Mouse (Mus musculus): ENCODE data around the gene Trpv2. TPM values are rescaled to one million over a fixed set of nuclear protein-coding genes. Genes with fewer than 3 reads are reported as not detected.

The Trpv2 gene
- polyA plus RNA-seq, 1 experiment from 2014 or later = 5.5 TPM

- Histone ChIP-seq H3K27me3 (no peaks in the 10 kb centered on the region), H3K27ac (no peak overlapping the region), H3K4me2 (no peak overlapping the region), H3K9me3 (no peaks in the 10 kb centered on the region), H3K9ac (no peak overlapping the region), H3K36me3 (no peaks in the 10 kb centered on the region), H3K4me1 (no peaks in the 10 kb centered on the region; the same call in 1 of the 2 replicates), H3K4me3 (no peak overlapping the region)
- no peak for ATAC-seq (ENCODE audit: borderline replicate concordance, extremely low read depth, low FRiP score, low TSS enrichment)
- WGBS = 83% methylated on average over 2 of the region's 2 CpGs
These were observed 10.7 kb upstream of the Trpv2 start for GRCm38 (mm10) chr11:62563590-62563989.

GRCm38 (mm10) chr11:62565747-62566146, 8.5 kb upstream of the Trpv2 start:
- Histone ChIP-seq H3K4me2 (no peak overlapping the region), H3K27me3 (no peaks in the 10 kb centered on the region), H3K9me3 (no peaks in the 10 kb centered on the region), H3K36me3 (no peaks in the 10 kb centered on the region), H3K9ac (no peak overlapping the region), H3K4me3 (no peak overlapping the region), H3K4me1 (no peaks in the 10 kb centered on the region; the same call in 1 of the 2 replicates), H3K27ac (no peak overlapping the region)
- WGBS = 55% methylated on average over 7 of the region's 7 CpGs
- ATAC-seq (ENCODE audit: borderline replicate concordance, extremely low read depth, low FRiP score, low TSS enrichment) = no peak; the same call in 1 of the 2 replicates

- no peak overlapping the region for H3K4me3 ChIP-seq
- H3K27me3 ChIP-seq = no peaks in the 10 kb centered on the region
- H3K9ac ChIP-seq = no peak overlapping the region
- H3K4me2 ChIP-seq = no peak overlapping the region
- no peaks in the 10 kb centered on the region; the same call in 1 of the 2 replicates for H3K4me1 ChIP-seq
- no peaks in the 10 kb centered on the region for H3K9me3 ChIP-seq
- no peaks in the 10 kb centered on the region for H3K36me3 ChIP-seq
- H3K27ac ChIP-seq = no peak overlapping the region
- 48% methylated on average over 1 of the region's 1 CpGs for WGBS
- no peak for ATAC-seq (ENCODE audit: borderline replicate concordance, extremely low read depth, low FRiP score, low TSS enrichment)
These were observed 8.1 kb upstream of the Trpv2 start for GRCm38 (mm10) chr11:62566211-62566610.

- no peaks in the 10 kb centered on the region for H3K9me3 ChIP-seq
- no peak overlapping the region for H3K27ac ChIP-seq
- WGBS = 71% methylated on average over 3 of the region's 3 CpGs
- no peaks in the 10 kb centered on the region; the same call in 1 of the 2 replicates for H3K4me1 ChIP-seq
- no peak for ATAC-seq (ENCODE audit: borderline replicate concordance, extremely low read depth, low FRiP score, low TSS enrichment)
- H3K9ac ChIP-seq = no peak overlapping the region
- H3K4me3 ChIP-seq = no peak overlapping the region
- no peak overlapping the region for H3K4me2 ChIP-seq
- H3K27me3 ChIP-seq = no peaks in the 10 kb centered on the region
- H3K36me3 ChIP-seq = no peaks in the 10 kb centered on the region
These were observed 6.0 kb upstream of the Trpv2 start for GRCm38 (mm10) chr11:62568300-62568699.

- Histone ChIP-seq H3K9ac (no peak overlapping the region), H3K9me3 (no peaks in the 10 kb centered on the region), H3K27me3 (peaks cover 4% of the 10 kb centered on the region; the same call in 1 of the 2 replicates), H3K4me2 (no peak overlapping the region), H3K4me1 (peaks cover 11% of the 10 kb centered on the region; the same call in 1 of the 2 replicates), H3K4me3 (no peak overlapping the region), H3K27ac (no peak overlapping the region), H3K36me3 (no peaks in the 10 kb centered on the region)
- ATAC-seq (ENCODE audit: borderline replicate concordance, extremely low read depth, low FRiP score, low TSS enrichment) = no peak
- WGBS = 68% methylated on average over 4 of the region's 4 CpGs
These were observed 408 bp downstream of the Trpv2 start for GRCm38 (mm10) chr11:62574703-62575085.

GRCm38 (mm10) chr11:62575297-62575658, 992 bp downstream of the Trpv2 start:
- 1% methylated on average over 9 of the region's 9 CpGs for WGBS
- peaks cover 4% of the 10 kb centered on the region; the same call in 1 of the 2 replicates for H3K27me3 ChIP-seq
- H3K9me3 ChIP-seq = no peaks in the 10 kb centered on the region
- peak overlapping the region; percentile 48 for H3K4me3 ChIP-seq
- peak; percentile 55 for ATAC-seq (ENCODE audit: borderline replicate concordance, extremely low read depth, low FRiP score, low TSS enrichment)
- peak overlapping the region; percentile 91 for H3K4me2 ChIP-seq
- H3K9ac ChIP-seq = peak overlapping the region; percentile 53
- no peaks in the 10 kb centered on the region for H3K36me3 ChIP-seq
- H3K4me1 ChIP-seq = peaks cover 11% of the 10 kb centered on the region; the same call in 1 of the 2 replicates
- H3K27ac ChIP-seq = no peak overlapping the region

- Histone ChIP-seq H3K36me3 (no peaks in the 10 kb centered on the region), H3K4me2 (peak overlapping the region; percentile 91), H3K27ac (no peak overlapping the region), H3K4me3 (peak overlapping the region; percentile 48), H3K9ac (peak overlapping the region; percentile 53), H3K9me3 (no peaks in the 10 kb centered on the region), H3K27me3 (peaks cover 4% of the 10 kb centered on the region; the same call in 1 of the 2 replicates), H3K4me1 (peaks cover 11% of the 10 kb centered on the region; the same call in 1 of the 2 replicates)
- WGBS = 6% methylated on average over 27 of the region's 27 CpGs
- peak; percentile 60 for ATAC-seq (ENCODE audit: borderline replicate concordance, extremely low read depth, low FRiP score, low TSS enrichment)
These were observed 1.6 kb downstream of the Trpv2 start for GRCm38 (mm10) chr11:62575659-62576438.

GRCm38 (mm10) chr11:62576530-62577152, 2.4 kb downstream of the Trpv2 start:
- Histone ChIP-seq H3K9me3 (no peaks in the 10 kb centered on the region), H3K9ac (no peak overlapping the region)

GRCm38 (mm10) chr11:62583031-62583430, 8.7 kb downstream of the Trpv2 start:
- no peak overlapping the region for H3K4me2 ChIP-seq
- H3K27me3 ChIP-seq = no peaks in the 10 kb centered on the region
- no peak overlapping the region for H3K9ac ChIP-seq
- no peak overlapping the region for H3K27ac ChIP-seq
- no peak for ATAC-seq (ENCODE audit: borderline replicate concordance, extremely low read depth, low FRiP score, low TSS enrichment)
- H3K9me3 ChIP-seq = no peaks in the 10 kb centered on the region
- no peaks in the 10 kb centered on the region for H3K36me3 ChIP-seq
- H3K4me1 ChIP-seq = no peaks in the 10 kb centered on the region; the same call in 1 of the 2 replicates
- 82% methylated on average over 6 of the region's 6 CpGs for WGBS
- H3K4me3 ChIP-seq = no peak overlapping the region

More at GRCm38 (mm10) chr11:62576530-62577152, 2.4 kb downstream of the Trpv2 start:
- H3K4me2 ChIP-seq = peak overlapping the region; percentile 91
- peaks cover 4% of the 10 kb centered on the region; the same call in 1 of the 2 replicates for H3K27me3 ChIP-seq
- peaks cover 11% of the 10 kb centered on the region for H3K4me1 ChIP-seq
- ATAC-seq (ENCODE audit: borderline replicate concordance, extremely low read depth, low FRiP score, low TSS enrichment) = no peak
- no peak overlapping the region for H3K27ac ChIP-seq
- H3K4me3 ChIP-seq = peak overlapping the region; percentile 48
- 57% methylated on average over 16 of the region's 16 CpGs for WGBS
- no peaks in the 10 kb centered on the region for H3K36me3 ChIP-seq

GRCm38 (mm10) chr11:62584671-62585206, 10.5 kb downstream of the Trpv2 start:
- ATAC-seq (ENCODE audit: borderline replicate concordance, extremely low read depth, low FRiP score, low TSS enrichment) = no peak
- H3K9me3 ChIP-seq = no peaks in the 10 kb centered on the region
- H3K4me2 ChIP-seq = no peak overlapping the region
- no peak overlapping the region for H3K4me3 ChIP-seq
- no peak overlapping the region for H3K27ac ChIP-seq
- no peaks in the 10 kb centered on the region; the same call in 1 of the 2 replicates for H3K4me1 ChIP-seq
- 58% methylated on average over 9 of the region's 9 CpGs for WGBS
- H3K27me3 ChIP-seq = no peaks in the 10 kb centered on the region
- no peaks in the 10 kb centered on the region for H3K36me3 ChIP-seq
- no peak overlapping the region for H3K9ac ChIP-seq

- H3K4me2 ChIP-seq = no peak overlapping the region
- 77% methylated on average over 5 of the region's 5 CpGs for WGBS
- no peaks in the 10 kb centered on the region for H3K27me3 ChIP-seq
- H3K9ac ChIP-seq = no peak overlapping the region
- no peak overlapping the region for H3K27ac ChIP-seq
- peaks cover 3% of the 10 kb centered on the region; the same call in 1 of the 2 replicates for H3K4me1 ChIP-seq
- H3K4me3 ChIP-seq = no peak overlapping the region
- ATAC-seq (ENCODE audit: borderline replicate concordance, extremely low read depth, low FRiP score, low TSS enrichment) = no peak
- no peaks in the 10 kb centered on the region for H3K9me3 ChIP-seq
- H3K36me3 ChIP-seq = no peaks in the 10 kb centered on the region
These were observed 12.7 kb downstream of the Trpv2 start for GRCm38 (mm10) chr11:62587034-62587433.

GRCm38 (mm10) chr11:62589391-62589790, 15.1 kb downstream of the Trpv2 start:
- H3K27ac ChIP-seq = no peak overlapping the region
- no peak overlapping the region for H3K4me3 ChIP-seq
- ATAC-seq (ENCODE audit: borderline replicate concordance, extremely low read depth, low FRiP score, low TSS enrichment) = no peak
- 82% methylated on average over 10 of the region's 10 CpGs for WGBS
- no peak overlapping the region for H3K9ac ChIP-seq
- no peaks in the 10 kb centered on the region for H3K9me3 ChIP-seq
- no peak overlapping the region for H3K4me2 ChIP-seq
- no peaks in the 10 kb centered on the region for H3K36me3 ChIP-seq
- peaks cover 7% of the 10 kb centered on the region; the same call in 1 of the 2 replicates for H3K4me1 ChIP-seq
- no peaks in the 10 kb centered on the region for H3K27me3 ChIP-seq

Data from lung, embryonic 15.5 days (tissue).